Mouse (Mus musculus): ENCODE results near the gene Tmem222.

DNA sequence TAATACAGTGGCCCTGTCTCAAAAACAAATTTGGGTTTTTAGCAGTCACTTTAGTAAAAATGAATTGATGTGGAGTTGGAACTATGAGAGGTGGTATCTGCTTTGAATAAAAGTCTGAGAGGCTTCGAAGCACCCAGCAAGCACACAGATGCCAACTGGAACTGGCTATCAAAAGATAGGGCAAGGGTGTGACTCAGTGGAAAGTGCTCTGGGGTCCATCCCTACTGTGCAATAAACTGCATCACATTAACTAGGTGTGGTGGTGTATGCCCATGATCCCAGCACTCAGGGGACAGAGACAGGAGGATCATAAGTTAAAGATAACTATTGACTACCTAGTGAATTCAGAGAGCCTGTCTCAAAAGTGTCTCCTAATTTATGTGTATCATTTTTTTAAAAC lies 13.7 kb upstream of the Tmem222 start:
- no peak for TF ChIP-seq CTCF (IDR thresholded peaks at IDR 0.05; ENCODE audit: insufficient read depth, low read depth, low read length)
- TF ChIP-seq POLR2A (IDR thresholded peaks at IDR 0.05; ENCODE audit: insufficient read depth, low read depth, low read length): no peak

All from olfactory bulb, adult 2 months (tissue).